Mouse (Mus musculus) kidney, adult 2 months (tissue): ENCODE measurements at regions not wholly inside any gene's neighbourhood (a gene's known extent, or its start where the extent isn't known, plus 50 kb on each side); places are given as distances from the start of the nearest gene placed in this dataset.
"Not testable (repeated sequence)": the region's sequence is repeated elsewhere in the genome, so short reads cannot be mapped to it uniquely, and the experiment has no call there.

Experiments used
- DNase-seq: peaks from one replicate; pipeline ENCODE4 v3.0.0; 2021
- H3K27ac ChIP-seq: fragments of 200-500 bp; 2 replicates; pipeline ENCODE4 v1.5.1; 2012; ENCODE audit warnings: low read depth, low read length, control low read depth, inconsistent platforms; ENCODE audit not compliant: insufficient read depth
- H3K27me3 ChIP-seq: fragments of 200-500 bp; replicated peaks from 2 replicates; pipeline ENCODE4 v1.6.1; 2012; ENCODE audit warnings: mild to moderate bottlenecking, moderate library complexity, low read length, inconsistent platforms; ENCODE audit not compliant: control insufficient read depth, insufficient read depth
- H3K36me3 ChIP-seq: fragments of 200-500 bp; 2 replicates; pipeline ENCODE4 v1.6.1; 2012; ENCODE audit warnings: mild to moderate bottlenecking, moderate library complexity, low read length, inconsistent platforms; ENCODE audit not compliant: control insufficient read depth, insufficient read depth
- H3K4me1 ChIP-seq: fragments of 200-500 bp; 2 replicates; pipeline ENCODE4 v1.6.1; 2011; ENCODE audit warnings: low read length; ENCODE audit not compliant: control insufficient read depth, insufficient read depth
- H3K4me3 ChIP-seq: fragments of 200-500 bp; 2 replicates; pipeline ENCODE4 v1.5.1; 2011; ENCODE audit warnings: mild to moderate bottlenecking, low read depth, low read length, control low read depth; ENCODE audit not compliant: insufficient read depth
- CTCF ChIP-seq: fragments of 200-500 bp; conservative IDR thresholded peaks from 2 replicates; pipeline ENCODE4 v1.5.1; 2011; ENCODE audit warnings: low read depth, mild to moderate bottlenecking, control low read depth, low read length, moderate library complexity, mixed read lengths; ENCODE audit not compliant: insufficient read depth, insufficient read length
- POLR2A ChIP-seq: fragments of 200-500 bp; IDR thresholded peaks from one replicate; pipeline ENCODE4 v1.6.1; 2011; ENCODE audit warnings: low read depth, low read length, control low read depth
- WGBS: fragments of 180-500 bp; shearing (Covaris S2); methylation state at CpG from one replicate; pipeline ENCODE4 v1.1.7; 2018; 5-methylcytosine and 5-hydroxymethylcytosine counted together

DNA sequence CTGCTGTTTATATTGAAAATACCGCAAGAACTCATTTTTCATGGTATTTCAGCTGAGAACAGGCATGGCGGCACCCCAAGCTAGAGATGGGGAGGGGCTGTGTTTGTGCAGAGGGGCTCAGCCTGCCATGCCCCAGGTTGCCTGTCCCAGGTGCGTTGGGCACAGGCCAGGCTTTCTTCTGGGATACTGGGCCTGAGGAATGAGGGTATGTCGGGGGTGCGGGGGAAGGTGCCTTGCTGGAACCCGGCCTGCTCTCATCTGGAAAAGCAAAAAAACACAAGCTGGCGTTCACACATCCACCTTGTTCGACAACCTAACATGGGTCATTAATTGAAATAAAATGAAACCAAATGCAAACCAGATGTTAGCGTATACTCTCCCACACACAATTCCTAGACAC, 142.2 kb upstream of the Adamts18 start:
- no peak for TF ChIP-seq CTCF
- no peak for TF ChIP-seq POLR2A
- 55% methylated on average over 9 of the region's 9 CpGs for WGBS
- Histone ChIP-seq H3K4me3 (no peak overlapping the region), H3K27ac (no peak overlapping the region), H3K27me3 (no peaks in the 10 kb centered on the region), H3K36me3 (no peaks in the 10 kb centered on the region), H3K4me1 (no peaks in the 10 kb centered on the region)
- no peak for DNase-seq

DNA sequence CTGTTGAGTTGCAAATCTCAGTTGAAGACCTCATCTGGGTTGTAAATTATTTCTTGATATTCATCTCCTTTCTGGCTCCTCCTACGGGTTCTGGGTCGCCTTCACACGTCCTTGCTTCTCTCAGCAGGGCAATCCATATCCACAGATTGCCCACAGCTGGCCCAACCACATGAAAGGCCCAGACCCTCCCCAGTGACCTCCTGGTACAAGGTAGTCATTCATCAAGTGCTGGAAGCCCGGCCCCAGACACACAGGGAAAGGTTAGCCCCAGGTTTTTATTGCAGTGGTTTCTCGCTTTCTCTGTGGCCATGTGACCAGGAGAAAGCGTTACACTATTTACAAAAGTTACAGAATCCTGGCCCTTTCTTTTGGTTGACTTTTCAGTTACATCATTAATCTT, 134.5 kb upstream of the Nudt7 start:
- H3K36me3 ChIP-seq = no peaks in the 10 kb centered on the region
- H3K4me3 ChIP-seq = no peak overlapping the region
- H3K27me3 ChIP-seq = no peaks in the 10 kb centered on the region
- H3K4me1 ChIP-seq = no peaks in the 10 kb centered on the region
- no peak for TF ChIP-seq CTCF
- no peak for TF ChIP-seq POLR2A
- no peak for DNase-seq
- no peak overlapping the region for H3K27ac ChIP-seq
- 36% methylated on average over 6 of the region's 6 CpGs for WGBS

DNA sequence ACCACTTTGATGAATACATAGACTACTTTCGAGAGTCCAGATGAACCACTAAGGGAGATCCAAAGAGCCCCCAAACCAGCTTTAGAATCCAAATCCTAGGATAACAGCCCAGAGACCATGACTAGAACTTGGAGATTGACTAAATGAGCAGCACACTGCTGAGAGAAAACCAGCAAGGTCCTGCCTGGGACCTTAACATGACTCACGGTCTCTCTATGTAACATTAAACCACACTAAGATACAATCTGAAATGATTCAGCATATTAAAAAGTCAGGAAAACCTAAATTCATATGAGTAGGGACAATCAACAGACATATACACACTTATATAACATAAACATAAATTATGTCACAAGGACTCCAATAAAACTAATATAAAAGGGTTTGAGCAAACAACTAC, 131.7 kb upstream of the Nudt7 start:
- H3K36me3 ChIP-seq = no peaks in the 10 kb centered on the region
- DNase-seq = no peak
- H3K4me3 ChIP-seq = no peak overlapping the region
- WGBS = 92% methylated on average over 2 of the region's 2 CpGs
- no peaks in the 10 kb centered on the region for H3K27me3 ChIP-seq
- TF ChIP-seq CTCF (no peak), POLR2A (no peak)
- H3K27ac ChIP-seq = no peak overlapping the region
- no peaks in the 10 kb centered on the region for H3K4me1 ChIP-seq

DNA sequence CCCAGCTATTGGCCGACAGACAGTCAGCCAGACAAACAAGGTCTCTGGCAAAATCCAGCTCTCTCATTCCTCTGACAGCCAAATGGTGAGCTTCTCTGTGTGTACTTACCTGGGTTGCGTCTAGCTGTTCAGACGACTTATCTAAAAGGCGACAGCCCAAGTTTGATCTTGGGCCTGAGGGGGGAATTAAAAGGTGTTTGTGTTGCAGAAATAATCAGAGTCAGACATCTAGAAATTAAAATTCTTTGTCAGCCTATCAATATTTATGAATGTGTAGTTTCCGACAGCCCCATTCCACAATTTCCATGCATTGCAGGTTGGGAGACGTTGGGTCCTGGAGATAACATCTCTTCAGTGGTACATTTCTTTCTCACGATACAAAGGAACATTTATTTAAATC, 128.9 kb upstream of the Nudt7 start:
- DNase-seq = no peak

DNA sequence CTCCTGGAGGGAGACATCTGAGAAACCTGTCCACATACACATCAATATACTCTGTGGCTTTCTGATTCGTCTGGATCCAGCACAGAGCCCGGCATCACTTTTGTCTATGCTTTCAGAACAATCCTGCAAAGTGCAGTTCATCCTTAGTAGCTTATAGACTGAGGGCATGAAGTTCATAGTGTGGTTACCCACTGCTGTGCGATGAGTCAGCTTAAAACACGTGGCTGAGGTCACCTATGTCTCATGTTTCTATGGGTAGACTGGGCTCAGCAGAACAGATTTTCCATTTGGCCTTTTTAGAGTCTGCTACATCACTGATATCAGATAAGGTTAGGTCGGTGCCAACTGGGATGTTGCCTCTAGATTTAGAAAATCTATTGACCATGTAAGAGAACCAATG, 126.8 kb upstream of the Nudt7 start:
- no peaks in the 10 kb centered on the region for H3K36me3 ChIP-seq
- TF ChIP-seq POLR2A (no peak), CTCF (no peak)
- 80% methylated on average over 5 of the region's 5 CpGs for WGBS

More for the DNA sequence above, 128.9 kb upstream of the Nudt7 start:
- Histone ChIP-seq H3K4me1 (no peaks in the 10 kb centered on the region), H3K27ac (no peak overlapping the region), H3K36me3 (no peaks in the 10 kb centered on the region), H3K4me3 (no peak overlapping the region), H3K27me3 (no peaks in the 10 kb centered on the region)
- TF ChIP-seq CTCF (no peak), POLR2A (no peak)
- WGBS = 76% methylated on average over 7 of the region's 7 CpGs

DNA sequence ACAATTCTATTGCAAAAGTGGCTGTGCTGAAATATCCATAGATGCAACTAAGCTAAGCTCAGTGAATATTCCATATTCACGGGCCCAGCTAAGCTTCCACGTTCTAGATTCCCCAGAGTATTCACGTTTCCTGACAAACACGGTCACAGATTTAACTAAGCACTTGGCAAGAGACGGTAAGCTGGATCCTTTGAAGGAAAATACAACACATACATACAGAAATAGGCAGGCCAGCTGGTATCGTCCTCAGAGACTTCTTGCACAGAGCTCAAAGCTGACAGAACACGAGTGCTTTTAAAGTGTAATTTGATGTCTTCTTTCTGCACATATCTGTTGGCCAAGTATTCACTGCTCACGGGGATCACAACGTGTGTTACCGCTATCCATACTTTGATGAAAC, 126.3 kb upstream of the Nudt7 start:
- Histone ChIP-seq H3K36me3 (no peaks in the 10 kb centered on the region), H3K4me3 (no peak overlapping the region), H3K27ac (no peak overlapping the region), H3K4me1 (no peaks in the 10 kb centered on the region), H3K27me3 (no peaks in the 10 kb centered on the region)
- no peak for TF ChIP-seq POLR2A
- TF ChIP-seq CTCF = no peak
- no peak for DNase-seq
- WGBS = 83% methylated on average over 10 of the region's 10 CpGs

More for the DNA sequence above, 126.8 kb upstream of the Nudt7 start:
- H3K4me1 ChIP-seq = no peaks in the 10 kb centered on the region
- no peaks in the 10 kb centered on the region for H3K27me3 ChIP-seq
- no peak for DNase-seq
- H3K27ac ChIP-seq = no peak overlapping the region
- H3K4me3 ChIP-seq = no peak overlapping the region

DNA sequence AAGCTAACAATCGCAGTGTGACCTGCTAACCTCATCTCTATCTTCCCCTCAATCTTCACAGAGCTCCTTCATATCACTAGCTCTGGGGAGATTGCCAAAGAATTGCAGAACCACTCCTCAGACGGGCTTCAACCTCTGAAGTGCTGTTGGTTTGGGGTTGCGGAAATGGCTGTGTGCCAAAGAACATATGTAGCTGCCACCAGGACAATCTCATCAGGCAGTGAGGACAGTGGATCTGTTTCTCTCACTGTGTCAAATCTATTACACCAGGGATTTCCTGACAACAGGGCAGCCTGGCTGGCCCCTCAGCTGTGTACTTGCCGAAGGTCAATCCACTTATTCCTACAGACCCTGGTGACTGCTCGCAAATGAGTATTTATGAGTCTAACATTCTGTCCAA, 115.0 kb upstream of the Nudt7 start:
- Histone ChIP-seq H3K4me1 (no peaks in the 10 kb centered on the region), H3K4me3 (no peak overlapping the region), H3K27me3 (no peaks in the 10 kb centered on the region), H3K36me3 (no peaks in the 10 kb centered on the region), H3K27ac (no peak overlapping the region)
- TF ChIP-seq POLR2A (no peak), CTCF (no peak)
- DNase-seq = peak; percentile 22
- WGBS = 31% methylated on average over 5 of the region's 5 CpGs

DNA sequence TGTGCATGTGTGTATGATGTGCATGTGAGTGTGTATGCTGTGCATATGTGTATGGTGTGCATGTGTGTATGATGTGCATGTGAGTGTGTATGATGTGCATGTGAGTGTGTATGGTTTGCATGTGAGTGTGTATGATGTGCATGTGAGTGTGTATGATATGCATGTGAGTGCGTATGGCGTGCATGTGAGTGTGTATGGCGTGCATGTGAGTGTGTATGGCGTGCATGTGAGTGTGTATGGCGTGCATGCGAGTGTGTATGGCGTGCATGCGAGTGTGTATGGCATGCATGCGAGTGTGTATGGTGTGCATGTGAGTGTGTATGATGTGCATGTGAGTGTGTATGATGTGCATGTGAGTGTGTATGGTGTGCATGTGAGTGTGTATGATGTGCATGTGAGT, 103.2 kb upstream of the Nudt7 start:
- not testable (repeated sequence) for H3K36me3 ChIP-seq, H3K4me1 ChIP-seq, DNase-seq, H3K27me3 ChIP-seq, H3K4me3 ChIP-seq, H3K27ac ChIP-seq
- WGBS = 95% methylated on average over 9 of the region's 9 CpGs
